Mouse (Mus musculus) midbrain, postnatal 0 days (tissue): ENCODE measurements around the gene Colgalt2. TPM values are rescaled to one million over a fixed set of nuclear protein-coding genes. Genes with fewer than 3 reads are reported as not detected.
A peak's percentile ranks its signal among the peaks of the same experiment; 100 is the strongest.

ENCODE experiments used
- ATAC-seq: fragments of 200-750 bp; cut with Nextera tagmentation; 2 replicates; pipeline ENCODE4 v1.8.0; 2017; ENCODE audit warnings: moderate number of reproducible peaks, mild to moderate bottlenecking, moderate TSS enrichment, moderate library complexity; ENCODE audit not compliant: low FRiP score
- DNase-seq: peaks from one replicate; pipeline ENCODE4 v3.0.0-alpha.2; 2015; ENCODE audit warnings: low spot score
- H3K27ac ChIP-seq: fragments of 300-500 bp; sonication (generic); 2 replicates; pipeline ENCODE4 v1.5.1; 2014; ENCODE audit warnings: low read depth, mild to moderate bottlenecking, low read length, mixed read lengths
- H3K27me3 ChIP-seq: fragments of 300-500 bp; sonication (generic); 2 replicates; pipeline ENCODE4 v1.6.1; 2014; ENCODE audit warnings: low read length, control low read depth, mixed read lengths; ENCODE audit not compliant: insufficient read depth
- H3K36me3 ChIP-seq: fragments of 300-500 bp; sonication (generic); 2 replicates; pipeline ENCODE4 v1.6.1; 2014; ENCODE audit warnings: low read length, control low read depth, mixed read lengths; ENCODE audit not compliant: insufficient read depth
- H3K4me1 ChIP-seq: fragments of 300-500 bp; sonication (generic); 2 replicates; pipeline ENCODE4 v1.6.1; 2014; ENCODE audit warnings: mild to moderate bottlenecking, control low read depth, antibody characterized with exemption, low read length, mixed read lengths; ENCODE audit not compliant: insufficient read depth
- H3K4me2 ChIP-seq: fragments of 300-500 bp; sonication (generic); 2 replicates; pipeline ENCODE4 v1.6.1; 2014; ENCODE audit warnings: low read depth, mild to moderate bottlenecking, low read length, mixed read lengths; ENCODE audit not compliant: poor library complexity, severe bottlenecking
- H3K4me3 ChIP-seq: fragments of 300-500 bp; sonication (generic); 2 replicates; pipeline ENCODE4 v1.5.1; 2014; ENCODE audit warnings: low read depth, mild to moderate bottlenecking, low read length, moderate library complexity
- H3K9ac ChIP-seq: fragments of 300-500 bp; sonication (generic); replicated peaks from 2 replicates; pipeline ENCODE4 v1.6.1; 2014; ENCODE audit warnings: mild to moderate bottlenecking, low read length, moderate library complexity, mixed read lengths; ENCODE audit not compliant: poor library complexity, severe bottlenecking
- H3K9me3 ChIP-seq: fragments of 300-500 bp; sonication (generic); 2 replicates; pipeline ENCODE4 v1.6.1; 2016; ENCODE audit warnings: low read length, control low read depth
- CTCF ChIP-seq: IDR thresholded peaks from 2 replicates; pipeline ENCODE4 v1.5.1; 2016; ENCODE audit warnings: antibody characterized with exemption, mild to moderate bottlenecking
- WGBS: fragments of 180-500 bp; shearing (Covaris S2); extraction: QIAGEN DNeasy Blood & Tissue Kit; methylation state at CpG from one replicate; pipeline ENCODE4 v1.1.7; 2014; 5-methylcytosine and 5-hydroxymethylcytosine counted together
- polyA plus RNA-seq: library from polyadenylated mRNA; unstranded; fragments of >200 nt; fragmentation: Nextera tagmentation; extraction: Ambion mirVana; gene quantifications from 2 replicates; pipeline ENCODE4 v1.2.1, GENCODE M21; 2015
- total RNA-seq: library from RNA; depleted of rRNA; stranded (reverse); fragments of >200 nt; gene quantifications from 2 replicates; pipeline ENCODE4 v1.2.3, GENCODE M21; 2014

Colgalt2 gene
- total and polyA plus RNA-seq, 2 experiments from 2014 or later, result 5.3 to 14.2 TPM

GRCm38 (mm10) chr1:152524098-152524892, 124.7 kb downstream of the Colgalt2 start:
- H3K4me3 ChIP-seq, result no peak overlapping the region
- H3K27me3 ChIP-seq, result no peaks in the 10 kb centered on the region
- DNase-seq (no peak), ATAC-seq (no peak)
- 88% methylated on average over 22 of the region's 22 CpGs for WGBS
- H3K36me3 ChIP-seq, result 0 out of 2 replicates have a peak, but pooled peaks cover 12% of the 10 kb centered on the region
- H3K9me3 ChIP-seq, result no peaks in the 10 kb centered on the region
- TF ChIP-seq CTCF, result no peak
- no peak overlapping the region for H3K27ac ChIP-seq
- no peaks in the 10 kb centered on the region for H3K4me1 ChIP-seq
- H3K4me2 ChIP-seq, result no peak overlapping the region
- no peak overlapping the region for H3K9ac ChIP-seq

GRCm38 (mm10) chr1:152524987-152525648, 125.5 kb downstream of the Colgalt2 start:
- Histone ChIP-seq H3K9me3 (no peaks in the 10 kb centered on the region), H3K27ac (no peak overlapping the region), H3K36me3 (0 out of 2 replicates have a peak, but pooled peaks cover 12% of the 10 kb centered on the region), H3K4me1 (no peaks in the 10 kb centered on the region), H3K4me2 (no peak overlapping the region), H3K4me3 (no peak overlapping the region), H3K27me3 (no peaks in the 10 kb centered on the region), H3K9ac (no peak overlapping the region)
- TF ChIP-seq CTCF, result peak; percentile 96
- ATAC-seq (peak; percentile 76), DNase-seq (peak; percentile 91)
- WGBS, result 16% methylated on average over 6 of the region's 6 CpGs

- 64% methylated on average over 9 of the region's 9 CpGs for WGBS
- Histone ChIP-seq H3K4me2 (no peak overlapping the region), H3K4me3 (no peak overlapping the region), H3K27me3 (no peaks in the 10 kb centered on the region), H3K36me3 (peaks cover 22% of the 10 kb centered on the region; the same call in 1 of the 2 replicates), H3K27ac (no peak overlapping the region), H3K9me3 (no peaks in the 10 kb centered on the region), H3K4me1 (no peaks in the 10 kb centered on the region), H3K9ac (no peak overlapping the region)
- DNase-seq (no peak), ATAC-seq (no peak)
- no peak for TF ChIP-seq CTCF
These were observed 126.5 kb downstream of the Colgalt2 start for GRCm38 (mm10) chr1:152526154-152526553.

- no peaks in the 10 kb centered on the region for H3K27me3 ChIP-seq
- WGBS, result 88% methylated on average over 6 of the region's 6 CpGs
- no peak for ATAC-seq
These were observed 128.6 kb downstream of the Colgalt2 start for GRCm38 (mm10) chr1:152528214-152528613.

GRCm38 (mm10) chr1:152528778-152529177, 129.1 kb downstream of the Colgalt2 start:
- DNase-seq, result no peak
- H3K36me3 ChIP-seq, result peaks cover 21% of the 10 kb centered on the region; the same call in 1 of the 2 replicates
- no peak for TF ChIP-seq CTCF
- H3K9me3 ChIP-seq, result no peaks in the 10 kb centered on the region
- H3K27ac ChIP-seq, result no peak overlapping the region
- H3K27me3 ChIP-seq, result no peaks in the 10 kb centered on the region
- H3K4me2 ChIP-seq, result no peak overlapping the region
- H3K9ac ChIP-seq, result no peak overlapping the region
- no peaks in the 10 kb centered on the region for H3K4me1 ChIP-seq
- ATAC-seq, result no peak
- H3K4me3 ChIP-seq, result no peak overlapping the region
- 96% methylated on average over 3 of the region's 3 CpGs for WGBS

More at GRCm38 (mm10) chr1:152528214-152528613, 128.6 kb downstream of the Colgalt2 start:
- Histone ChIP-seq H3K9me3 (no peaks in the 10 kb centered on the region), H3K4me3 (no peak overlapping the region), H3K9ac (no peak overlapping the region), H3K4me1 (no peaks in the 10 kb centered on the region), H3K4me2 (no peak overlapping the region), H3K27ac (no peak overlapping the region), H3K36me3 (peaks cover 21% of the 10 kb centered on the region; the same call in 1 of the 2 replicates)
- TF ChIP-seq CTCF, result no peak
- no peak for DNase-seq

- TF ChIP-seq CTCF, result no peak; the same call in 1 of the 2 replicates
- Histone ChIP-seq H3K4me2 (no peak overlapping the region), H3K27me3 (no peaks in the 10 kb centered on the region), H3K9me3 (no peaks in the 10 kb centered on the region), H3K4me3 (no peak overlapping the region), H3K27ac (no peak overlapping the region), H3K36me3 (peaks cover 16% of the 10 kb centered on the region; the same call in 1 of the 2 replicates), H3K4me1 (no peaks in the 10 kb centered on the region), H3K9ac (no peak overlapping the region)
- no peak for DNase-seq
- 70% methylated on average over 15 of the region's 15 CpGs for WGBS
- ATAC-seq, result no peak
These were observed 131.9 kb downstream of the Colgalt2 start for GRCm38 (mm10) chr1:152531498-152531897.
